Mouse (Mus musculus): Measurements from ENCODE around the gene Csrp1. TPM values are rescaled to one million over a fixed set of nuclear protein-coding genes. Genes with fewer than 3 reads are reported as not detected.

The Csrp1 gene
- polyA plus RNA-seq, 2 experiments = 102 to 123 TPM

DNA sequence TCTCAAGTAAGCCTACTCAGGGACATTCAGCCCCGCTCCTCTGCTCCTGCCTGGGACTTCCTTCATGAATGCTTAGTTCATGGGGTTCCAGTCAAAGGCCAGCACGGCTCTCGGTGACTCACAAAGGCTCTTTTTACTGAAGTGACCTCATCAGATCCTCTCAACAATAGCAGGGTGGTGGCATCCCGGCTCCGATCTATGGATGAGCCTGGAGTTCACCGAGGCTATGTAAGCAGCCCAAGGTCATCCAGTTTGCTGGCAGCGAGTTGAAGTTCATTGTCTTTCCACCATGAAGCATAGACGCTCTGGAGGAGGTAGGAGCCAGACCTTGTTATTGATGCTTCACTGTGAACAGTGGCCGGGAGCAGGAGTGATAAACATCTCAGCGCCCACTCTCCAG lies 63.0 kb downstream of the Csrp1 start:
- H3K4me3 ChIP-seq (replicated peaks; ENCODE audit: low read length) = no peak overlapping the region
- H3K4me1 ChIP-seq (ENCODE audit: control insufficient read depth, insufficient read depth, low read length) = peaks cover 13% of the 10 kb centered on the region
- no peak for TF ChIP-seq POLR2A (IDR thresholded peaks at IDR 0.05; ENCODE audit: borderline replicate concordance, extremely low read depth, insufficient read depth, insufficient read length)
- no peak overlapping the region for H3K27ac ChIP-seq (replicated peaks; ENCODE audit: low read depth, low read length)
- no peak for DNase-seq (ENCODE audit: low spot score)
- H3K36me3 ChIP-seq (ENCODE audit: control insufficient read depth, insufficient read depth, low read length) = no peaks in the 10 kb centered on the region
- H3K27me3 ChIP-seq (ENCODE audit: control insufficient read depth, insufficient read depth, low read length) = no peaks in the 10 kb centered on the region
- H3K4me2 ChIP-seq (replicated peaks; ENCODE audit: low read depth, low read length, severe bottlenecking) = no peak overlapping the region
- WGBS = 80% methylated on average over 10 of the region's 10 CpGs
- no peak overlapping the region for H3K9ac ChIP-seq (ENCODE audit: low read depth, low read length, severe bottlenecking)
- no peaks in the 10 kb centered on the region for H3K9me3 ChIP-seq (ENCODE audit: control insufficient read depth, low read length)
- no peak for ATAC-seq (ENCODE audit: low FRiP score, low read depth)

GRCm38 (mm10) chr1:135787799-135788198 lies 67.9 kb downstream of the Csrp1 start:
- ATAC-seq (ENCODE audit: low FRiP score, low read depth) (no peak), DNase-seq (ENCODE audit: low spot score) (peak; percentile 81)
- Histone ChIP-seq H3K27ac (replicated peaks; ENCODE audit: low read depth, low read length) (no peak overlapping the region), H3K4me3 (replicated peaks; ENCODE audit: low read length) (no peak overlapping the region), H3K4me2 (replicated peaks; ENCODE audit: low read depth, low read length, severe bottlenecking) (no peak overlapping the region), H3K4me1 (ENCODE audit: control insufficient read depth, insufficient read depth, low read length) (no peaks in the 10 kb centered on the region), H3K9me3 (ENCODE audit: control insufficient read depth, low read length) (no peaks in the 10 kb centered on the region), H3K9ac (ENCODE audit: low read depth, low read length, severe bottlenecking) (no peak overlapping the region), H3K36me3 (ENCODE audit: control insufficient read depth, insufficient read depth, low read length) (no peaks in the 10 kb centered on the region), H3K27me3 (ENCODE audit: control insufficient read depth, insufficient read depth, low read length) (no peaks in the 10 kb centered on the region)
- 45% methylated on average over 3 of the region's 3 CpGs for WGBS
- TF ChIP-seq POLR2A (IDR thresholded peaks at IDR 0.05; ENCODE audit: borderline replicate concordance, extremely low read depth, insufficient read depth, insufficient read length) = no peak

GRCm38 (mm10) chr1:135788708-135789107 lies 68.8 kb downstream of the Csrp1 start:
- Histone ChIP-seq H3K9ac (ENCODE audit: low read depth, low read length, severe bottlenecking) (no peak overlapping the region), H3K36me3 (ENCODE audit: control insufficient read depth, insufficient read depth, low read length) (no peaks in the 10 kb centered on the region), H3K4me3 (replicated peaks; ENCODE audit: low read length) (no peak overlapping the region), H3K27me3 (ENCODE audit: control insufficient read depth, insufficient read depth, low read length) (no peaks in the 10 kb centered on the region), H3K27ac (replicated peaks; ENCODE audit: low read depth, low read length) (no peak overlapping the region), H3K4me1 (ENCODE audit: control insufficient read depth, insufficient read depth, low read length) (peaks cover 5% of the 10 kb centered on the region), H3K9me3 (ENCODE audit: control insufficient read depth, low read length) (no peaks in the 10 kb centered on the region), H3K4me2 (replicated peaks; ENCODE audit: low read depth, low read length, severe bottlenecking) (no peak overlapping the region)
- ATAC-seq (ENCODE audit: low FRiP score, low read depth) = peak; percentile 17; the same call in 1 of the 2 replicates
- no peak for DNase-seq (ENCODE audit: low spot score)
- TF ChIP-seq POLR2A (IDR thresholded peaks at IDR 0.05; ENCODE audit: borderline replicate concordance, extremely low read depth, insufficient read depth, insufficient read length) = no peak
- 19% methylated on average over 10 of the region's 10 CpGs for WGBS

DNA sequence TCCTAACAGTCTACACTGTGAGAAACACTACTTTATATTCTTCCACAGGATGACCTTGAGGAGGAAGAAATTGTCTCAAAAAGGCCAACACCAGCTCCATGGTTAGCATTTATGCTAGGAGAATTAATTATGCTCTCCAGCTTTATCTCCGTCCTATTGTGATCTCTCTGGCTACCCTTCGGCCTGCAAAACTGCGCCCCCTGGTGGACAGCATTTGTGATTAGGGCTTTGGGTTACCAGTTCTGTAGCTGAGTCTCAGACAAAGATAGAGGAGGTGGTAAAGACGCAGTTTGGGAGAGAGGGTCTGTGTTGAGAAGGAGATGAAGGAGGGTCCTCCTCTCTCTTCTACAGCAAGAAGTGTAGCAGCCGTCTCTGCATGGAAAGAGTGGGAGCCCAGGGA lies 70.0 kb downstream of the Csrp1 start:
- H3K9me3 ChIP-seq (ENCODE audit: control insufficient read depth, low read length) = no peaks in the 10 kb centered on the region
- H3K9ac ChIP-seq (ENCODE audit: low read depth, low read length, severe bottlenecking) = no peak overlapping the region
- no peaks in the 10 kb centered on the region for H3K27me3 ChIP-seq (ENCODE audit: control insufficient read depth, insufficient read depth, low read length)
- no peaks in the 10 kb centered on the region for H3K36me3 ChIP-seq (ENCODE audit: control insufficient read depth, insufficient read depth, low read length)
- peaks cover 13% of the 10 kb centered on the region for H3K4me1 ChIP-seq (ENCODE audit: control insufficient read depth, insufficient read depth, low read length)
- H3K4me3 ChIP-seq (replicated peaks; ENCODE audit: low read length) = no peak overlapping the region
- H3K4me2 ChIP-seq (replicated peaks; ENCODE audit: low read depth, low read length, severe bottlenecking) = no peak overlapping the region
- ATAC-seq (ENCODE audit: low FRiP score, low read depth) (no peak), DNase-seq (ENCODE audit: low spot score) (peak; percentile 41)
- no peak for TF ChIP-seq POLR2A (IDR thresholded peaks at IDR 0.05; ENCODE audit: borderline replicate concordance, extremely low read depth, insufficient read depth, insufficient read length)
- no peak overlapping the region for H3K27ac ChIP-seq (replicated peaks; ENCODE audit: low read depth, low read length)
- 11% methylated on average over 5 of the region's 5 CpGs for WGBS

- Histone ChIP-seq H3K36me3 (ENCODE audit: control insufficient read depth, insufficient read depth, low read length) (no peaks in the 10 kb centered on the region), H3K27me3 (ENCODE audit: control insufficient read depth, insufficient read depth, low read length) (no peaks in the 10 kb centered on the region), H3K4me3 (replicated peaks; ENCODE audit: low read length) (no peak overlapping the region), H3K27ac (replicated peaks; ENCODE audit: low read depth, low read length) (no peak overlapping the region), H3K9ac (ENCODE audit: low read depth, low read length, severe bottlenecking) (no peak overlapping the region), H3K9me3 (ENCODE audit: control insufficient read depth, low read length) (no peaks in the 10 kb centered on the region), H3K4me2 (replicated peaks; ENCODE audit: low read depth, low read length, severe bottlenecking) (no peak overlapping the region), H3K4me1 (ENCODE audit: control insufficient read depth, insufficient read depth, low read length) (peaks cover 14% of the 10 kb centered on the region)
- no peak for ATAC-seq (ENCODE audit: low FRiP score, low read depth)
- no peak for TF ChIP-seq POLR2A (IDR thresholded peaks at IDR 0.05; ENCODE audit: borderline replicate concordance, extremely low read depth, insufficient read depth, insufficient read length)
- 63% methylated on average over 13 of the region's 13 CpGs for WGBS
- DNase-seq (ENCODE audit: low spot score) = no peak
These were observed 72.5 kb downstream of the Csrp1 start for GRCm38 (mm10) chr1:135792143-135792939.

Measured in limb, embryonic 14.5 days (tissue).